Mouse (Mus musculus) limb, embryonic 12.5 days (tissue): ENCODE results near the gene Gm20388. TPM values are rescaled to one million over a fixed set of nuclear protein-coding genes. Genes with fewer than 3 reads are reported as not detected.
A peak's percentile ranks its signal among the peaks of the same experiment; 100 is the strongest.

Source experiments
- ATAC-seq: fragments of 200-750 bp; cut with Nextera tagmentation; 2 replicates; pipeline ENCODE4 v1.8.0; 2017; ENCODE audit warnings: low read depth, moderate TSS enrichment; ENCODE audit not compliant: insufficient number of reproducible peaks, insufficient read depth, low FRiP score, low TSS enrichment
- H3K27ac ChIP-seq: fragments of 300-500 bp; sonication (generic); 2 replicates; pipeline ENCODE4 v1.5.1; 2016; ENCODE audit warnings: mild to moderate bottlenecking, moderate library complexity
- H3K27me3 ChIP-seq: fragments of 300-500 bp; sonication (generic); 2 replicates; pipeline ENCODE4 v1.6.1; 2016; ENCODE audit warnings: mild to moderate bottlenecking, moderate library complexity
- H3K36me3 ChIP-seq: fragments of 300-500 bp; sonication (generic); 2 replicates; pipeline ENCODE4 v1.6.1; 2016; ENCODE audit warnings: mild to moderate bottlenecking, moderate library complexity
- H3K4me1 ChIP-seq: fragments of 300-500 bp; sonication (generic); replicated peaks from 2 replicates; pipeline ENCODE4 v1.6.1; 2016
- H3K4me2 ChIP-seq: fragments of 300-500 bp; sonication (generic); 2 replicates; pipeline ENCODE4 v1.6.1; 2016; ENCODE audit warnings: mild to moderate bottlenecking, moderate library complexity
- H3K4me3 ChIP-seq: fragments of 300-500 bp; sonication (generic); replicated peaks from 2 replicates; pipeline ENCODE4 v1.5.1; 2016; ENCODE audit warnings: mild to moderate bottlenecking
- H3K9ac ChIP-seq: fragments of 300-500 bp; sonication (generic); replicated peaks from 2 replicates; pipeline ENCODE4 v1.6.1; 2016; ENCODE audit warnings: mild to moderate bottlenecking, moderate library complexity
- H3K9me3 ChIP-seq: fragments of 300-500 bp; sonication (generic); 2 replicates; pipeline ENCODE4 v1.6.1; 2016; ENCODE audit warnings: mild to moderate bottlenecking, moderate library complexity
- WGBS: fragments of 180-500 bp; shearing (Covaris S2); methylation state at CpG from one replicate; pipeline ENCODE4 v1.1.7; 2016; 5-methylcytosine and 5-hydroxymethylcytosine counted together
- polyA plus RNA-seq: library from polyadenylated mRNA; unstranded; fragments of >200 nt; fragmentation: Nextera tagmentation; extraction: Ambion mirVana; gene quantifications from 2 replicates; pipeline ENCODE4 v1.2.1, GENCODE M21; 2016

Gm20388 gene
- polyA plus RNA-seq, 1 experiment from 2014 or later: not detected

DNA sequence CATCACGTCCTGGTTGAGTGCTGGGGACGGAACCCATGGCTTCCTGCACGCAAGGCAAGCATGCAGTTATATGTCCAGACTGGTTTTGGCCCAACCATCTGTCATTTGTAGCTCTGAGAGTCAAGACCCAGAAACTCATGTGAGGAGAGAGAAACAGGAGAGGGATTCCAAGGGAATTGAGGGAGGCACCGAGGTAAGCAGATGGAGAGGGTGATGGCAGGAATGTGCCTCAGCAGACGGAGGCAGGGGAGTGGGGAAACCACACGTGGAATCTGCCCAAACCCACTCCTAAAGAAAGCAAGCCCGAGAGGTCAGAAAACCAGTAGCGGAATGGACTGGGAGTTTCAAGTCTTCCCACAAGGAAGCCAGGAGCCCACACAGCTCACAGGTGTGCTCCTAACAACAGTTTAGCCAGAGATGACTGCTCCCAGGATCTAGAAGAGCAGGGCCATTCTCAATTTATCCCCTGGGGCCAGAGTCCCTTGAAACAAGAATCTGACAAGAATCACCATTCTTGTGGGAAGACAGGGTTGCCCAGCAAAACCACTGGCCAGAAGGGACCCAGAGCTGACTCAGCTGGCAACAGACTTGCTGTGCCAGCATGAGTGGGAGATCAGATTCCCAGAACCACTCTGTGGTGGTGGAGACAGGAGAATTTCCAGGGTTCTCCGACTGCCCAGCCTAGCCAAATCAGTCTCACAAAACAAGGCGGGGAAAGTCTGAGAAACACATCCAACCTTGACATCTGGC, 1772.6 kb downstream of the Gm20388 start:
- 75% methylated on average over 10 of the region's 10 CpGs for WGBS
- H3K4me1 ChIP-seq: 0 out of 2 replicates have a peak, but pooled peaks cover 8% of the 10 kb centered on the region
- peaks cover 3% of the 10 kb centered on the region; the same call in 1 of the 2 replicates for H3K27me3 ChIP-seq
- H3K9ac ChIP-seq: no peak overlapping the region
- no peak overlapping the region for H3K4me3 ChIP-seq
- H3K9me3 ChIP-seq: no peaks in the 10 kb centered on the region
- no peak overlapping the region for H3K4me2 ChIP-seq
- H3K27ac ChIP-seq: no peak overlapping the region
- ATAC-seq: no peak
- no peaks in the 10 kb centered on the region for H3K36me3 ChIP-seq

DNA sequence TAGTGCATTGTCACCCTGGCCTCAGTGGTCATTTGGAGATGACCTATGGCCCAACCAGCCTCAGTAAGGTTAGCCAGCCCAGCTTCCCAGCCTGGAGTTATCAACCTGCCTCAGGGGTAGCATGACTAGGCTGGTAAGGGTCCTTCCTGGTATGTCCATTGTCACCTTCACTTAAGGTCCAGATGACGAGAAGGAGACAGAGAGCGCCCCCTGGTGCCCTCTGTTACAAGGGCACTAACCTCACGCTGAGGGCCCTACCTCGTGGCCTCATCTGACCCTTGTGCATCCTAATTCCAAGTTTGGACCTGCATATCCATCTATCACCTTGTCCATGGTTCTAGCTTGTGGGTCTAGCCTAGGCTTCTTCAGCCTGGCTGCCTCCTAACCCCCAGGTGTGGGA, 1774.8 kb downstream of the Gm20388 start:
- H3K4me1 ChIP-seq: 0 out of 2 replicates have a peak, but pooled peaks cover 11% of the 10 kb centered on the region
- H3K9ac ChIP-seq: no peak overlapping the region
- WGBS: 21% methylated on average over 4 of the region's 4 CpGs
- no peaks in the 10 kb centered on the region for H3K36me3 ChIP-seq
- no peak overlapping the region for H3K27ac ChIP-seq
- H3K4me3 ChIP-seq: no peak overlapping the region
- no peak for ATAC-seq
- H3K9me3 ChIP-seq: no peaks in the 10 kb centered on the region
- no peak overlapping the region for H3K4me2 ChIP-seq
- H3K27me3 ChIP-seq: no peaks in the 10 kb centered on the region

DNA sequence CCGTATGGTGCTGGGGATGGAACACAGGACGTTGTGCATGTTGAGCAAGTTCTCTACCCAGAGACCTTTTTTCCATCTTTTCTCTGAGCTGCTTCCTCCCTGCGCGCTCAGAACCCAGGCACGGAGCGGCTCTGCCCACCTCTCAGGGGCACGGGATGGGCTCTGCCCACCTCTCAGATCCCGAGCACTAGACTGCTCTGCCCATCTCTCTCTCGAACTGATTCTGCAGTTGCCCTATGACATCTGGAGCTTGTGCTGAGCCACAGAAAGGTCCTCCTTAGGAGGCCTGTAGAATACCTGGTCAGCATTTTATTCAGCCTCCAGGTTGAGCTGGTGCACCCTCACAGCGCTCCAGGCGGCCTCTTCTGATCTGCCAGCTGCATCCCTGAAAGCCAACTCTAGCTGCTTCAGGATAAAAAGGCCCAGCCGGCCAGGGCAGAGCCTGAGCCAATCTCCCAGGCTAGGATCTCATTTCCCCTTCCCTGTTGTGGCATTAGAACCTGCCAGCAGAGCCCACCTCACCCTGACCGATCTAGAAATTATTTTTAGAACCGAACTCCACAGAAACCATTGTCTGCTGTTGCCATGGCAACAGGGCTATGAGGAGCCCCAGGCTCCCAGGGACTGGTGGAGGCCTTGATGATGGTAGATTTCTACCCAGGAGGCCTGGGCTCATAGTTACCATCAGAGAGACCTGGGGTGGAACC, 1777.0 kb downstream of the Gm20388 start:
- no peak overlapping the region for H3K27ac ChIP-seq
- H3K9ac ChIP-seq: no peak overlapping the region

DNA sequence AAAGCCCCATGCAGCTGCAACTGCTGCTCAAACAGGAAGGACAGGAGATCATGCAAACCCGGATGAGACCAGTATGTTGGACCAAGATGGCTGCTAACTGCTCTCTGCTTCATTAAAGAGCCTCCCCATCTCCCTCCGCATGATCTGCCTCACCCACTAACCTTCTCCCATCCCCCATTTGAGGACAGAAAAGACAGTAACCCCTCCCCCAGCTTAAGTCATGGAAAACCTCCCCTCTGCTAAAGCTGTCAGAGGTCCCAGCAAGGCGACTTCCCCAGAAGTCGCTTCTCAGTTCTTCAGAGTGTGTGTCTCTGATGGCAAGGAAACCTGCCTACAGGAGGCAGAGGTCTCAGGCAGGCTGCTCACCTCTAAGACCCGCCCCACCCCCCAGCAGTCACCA, 1777.9 kb downstream of the Gm20388 start:
- no peak for ATAC-seq
- no peaks in the 10 kb centered on the region for H3K27me3 ChIP-seq
- no peak overlapping the region for H3K9ac ChIP-seq
- no peaks in the 10 kb centered on the region for H3K36me3 ChIP-seq
- no peak overlapping the region for H3K27ac ChIP-seq
- H3K9me3 ChIP-seq: no peaks in the 10 kb centered on the region
- no peak overlapping the region for H3K4me3 ChIP-seq
- H3K4me2 ChIP-seq: no peak overlapping the region
- 40% methylated on average over 5 of the region's 5 CpGs for WGBS
- 0 out of 2 replicates have a peak, but pooled peaks cover 11% of the 10 kb centered on the region for H3K4me1 ChIP-seq

More for the DNA sequence above, 1777.0 kb downstream of the Gm20388 start:
- no peak overlapping the region for H3K4me3 ChIP-seq
- 0 out of 2 replicates have a peak, but pooled peaks cover 11% of the 10 kb centered on the region for H3K4me1 ChIP-seq
- no peaks in the 10 kb centered on the region for H3K9me3 ChIP-seq
- H3K36me3 ChIP-seq: no peaks in the 10 kb centered on the region
- H3K4me2 ChIP-seq: no peak overlapping the region
- no peak for ATAC-seq
- H3K27me3 ChIP-seq: no peaks in the 10 kb centered on the region
- WGBS: 52% methylated on average over 14 of the region's 14 CpGs

DNA sequence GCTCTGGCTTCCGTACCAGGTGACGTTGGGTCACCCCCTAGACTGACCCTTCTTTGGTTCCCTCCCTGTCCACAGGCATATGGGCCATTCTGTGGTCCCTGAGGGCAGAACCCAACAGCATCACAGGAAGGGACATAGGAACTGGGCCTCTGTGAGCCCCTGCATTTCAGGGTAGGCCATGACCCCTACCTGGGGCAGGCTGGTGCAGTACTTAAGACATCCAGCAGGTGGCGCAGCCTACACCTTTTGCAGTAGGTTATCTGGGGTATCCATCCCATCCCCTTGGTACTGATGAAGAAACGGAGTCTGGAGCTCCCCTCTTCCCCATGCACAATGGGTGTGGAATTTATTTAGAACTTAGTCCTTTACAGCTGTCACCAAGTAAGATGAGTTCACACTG, 1783.8 kb downstream of the Gm20388 start:
- peaks cover 17% of the 10 kb centered on the region for H3K4me1 ChIP-seq
- no peaks in the 10 kb centered on the region for H3K9me3 ChIP-seq
- no peak overlapping the region for H3K9ac ChIP-seq
- ATAC-seq: no peak
- H3K36me3 ChIP-seq: no peaks in the 10 kb centered on the region
- 57% methylated on average over 4 of the region's 4 CpGs for WGBS
- no peak overlapping the region for H3K27ac ChIP-seq
- no peak overlapping the region for H3K4me2 ChIP-seq
- no peak overlapping the region for H3K4me3 ChIP-seq
- no peaks in the 10 kb centered on the region for H3K27me3 ChIP-seq

DNA sequence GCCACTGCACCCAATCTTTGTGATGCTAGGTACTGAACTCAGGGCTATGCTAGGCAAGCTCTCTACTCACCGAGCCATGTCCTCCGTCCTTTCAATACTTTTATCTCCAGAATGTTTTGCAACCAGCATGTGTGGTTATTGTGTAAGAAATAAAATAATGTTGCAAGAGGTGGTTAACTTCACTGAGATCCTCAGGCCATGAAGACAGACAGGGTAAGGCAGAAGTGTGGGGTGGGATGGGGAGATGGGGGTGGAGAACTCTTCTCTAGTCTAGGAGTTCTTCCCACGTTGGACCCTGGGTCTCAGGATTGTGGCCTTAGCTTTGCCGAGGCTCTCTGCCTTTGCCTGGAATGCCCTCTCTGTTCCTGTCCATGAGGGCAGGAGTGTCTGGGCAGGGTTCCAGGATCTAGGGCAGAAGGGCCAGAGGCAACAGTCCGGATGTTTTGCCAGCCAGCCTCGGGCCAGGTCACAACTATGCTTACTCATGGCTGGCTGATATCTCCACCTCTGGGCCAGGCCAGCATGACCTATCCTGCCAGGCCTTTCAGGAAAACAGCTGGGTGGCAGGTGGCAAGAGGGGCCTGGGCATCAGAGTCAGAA, 1785.0 kb downstream of the Gm20388 start:
- Histone ChIP-seq H3K4me2 (no peak overlapping the region), H3K4me1 (peaks cover 17% of the 10 kb centered on the region), H3K36me3 (no peaks in the 10 kb centered on the region), H3K9ac (no peak overlapping the region), H3K27ac (no peak overlapping the region), H3K9me3 (peaks cover 6% of the 10 kb centered on the region; the same call in 1 of the 2 replicates), H3K27me3 (no peaks in the 10 kb centered on the region), H3K4me3 (no peak overlapping the region)
- ATAC-seq: no peak
- 81% methylated on average over 6 of the region's 6 CpGs for WGBS

DNA sequence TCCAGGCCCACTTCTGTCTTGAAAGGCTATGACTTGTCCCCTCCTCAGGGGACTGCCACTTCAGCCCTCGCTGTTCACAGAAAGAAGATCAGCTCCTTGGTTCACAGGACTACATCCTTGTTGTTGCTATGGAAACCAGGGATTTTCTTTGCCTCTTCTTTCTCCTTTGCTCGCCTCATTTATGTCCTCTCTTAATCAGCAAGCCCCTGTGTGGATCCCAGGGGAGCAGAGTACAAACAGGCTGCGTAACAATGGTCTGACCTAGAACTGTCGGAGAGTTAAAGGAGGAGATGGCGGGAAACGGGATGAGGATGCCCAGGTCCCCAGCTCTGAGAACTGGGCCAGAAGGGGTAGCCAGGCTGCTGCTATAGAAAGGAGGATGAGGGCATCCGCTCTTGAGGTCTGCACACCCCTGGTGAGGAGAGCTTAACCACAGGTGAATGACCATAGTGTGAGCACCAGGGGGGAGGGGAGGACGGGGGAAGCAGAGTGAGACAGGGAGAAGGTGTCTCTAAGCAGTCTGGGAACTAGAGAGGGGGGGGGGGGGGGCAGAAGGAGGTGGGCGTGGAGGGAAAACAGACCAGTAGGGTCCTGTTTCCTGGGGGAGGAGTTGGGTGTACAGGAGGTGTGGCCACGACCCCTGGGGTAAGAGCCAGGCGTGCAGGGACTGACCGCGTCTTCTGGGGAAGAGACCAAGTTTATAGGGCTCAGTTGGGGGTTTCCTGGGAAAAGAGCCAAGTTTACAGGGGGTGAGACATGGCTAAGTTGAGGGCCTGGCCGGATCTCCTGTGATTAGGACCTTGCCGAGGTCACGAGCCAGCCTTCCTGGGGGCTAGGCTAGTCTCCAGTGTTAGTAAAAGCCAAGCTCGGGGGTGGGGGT, 1787.3 kb downstream of the Gm20388 start:
- H3K4me3 ChIP-seq: peak overlapping the region; percentile 26

DNA sequence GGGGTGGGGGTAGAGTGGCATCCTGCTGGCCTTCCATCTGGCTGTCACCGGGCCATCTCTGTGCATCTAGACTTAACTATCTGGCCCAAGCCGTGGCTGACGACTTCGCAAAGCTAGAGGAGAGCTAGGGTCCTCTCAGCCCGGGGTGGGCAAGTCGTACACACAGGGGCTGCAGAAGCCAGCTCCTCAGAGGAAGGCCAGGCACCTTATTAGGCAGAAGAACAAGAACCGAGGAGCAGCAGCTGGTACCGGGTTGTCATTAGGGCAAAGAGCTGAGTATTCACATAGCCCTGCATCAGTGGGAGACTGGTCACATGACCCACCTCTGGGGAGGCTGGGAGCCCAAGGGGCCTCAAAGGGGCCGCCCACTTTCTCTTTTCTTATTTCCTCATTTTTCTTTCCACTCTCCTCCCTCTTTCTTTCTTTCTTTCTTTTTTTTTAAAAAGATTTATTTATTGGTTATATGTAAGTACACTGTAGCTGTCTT, 1788.0 kb downstream of the Gm20388 start:
- WGBS: 7% methylated on average over 9 of the region's 9 CpGs
- ATAC-seq: peak; percentile 29; the same call in 1 of the 2 replicates

More for the DNA sequence above, 1787.3 kb downstream of the Gm20388 start:
- H3K9me3 ChIP-seq: peaks cover 6% of the 10 kb centered on the region; the same call in 1 of the 2 replicates
- no peaks in the 10 kb centered on the region for H3K27me3 ChIP-seq
- H3K4me2 ChIP-seq: peak overlapping the region; percentile 52
- 2% methylated on average over 17 of the region's 17 CpGs for WGBS
- ATAC-seq: peak; percentile 67; the same call in 1 of the 2 replicates
- peaks cover 17% of the 10 kb centered on the region for H3K4me1 ChIP-seq
- H3K27ac ChIP-seq: no peak overlapping the region
- H3K9ac ChIP-seq: no peak overlapping the region
- H3K36me3 ChIP-seq: no peaks in the 10 kb centered on the region

DNA sequence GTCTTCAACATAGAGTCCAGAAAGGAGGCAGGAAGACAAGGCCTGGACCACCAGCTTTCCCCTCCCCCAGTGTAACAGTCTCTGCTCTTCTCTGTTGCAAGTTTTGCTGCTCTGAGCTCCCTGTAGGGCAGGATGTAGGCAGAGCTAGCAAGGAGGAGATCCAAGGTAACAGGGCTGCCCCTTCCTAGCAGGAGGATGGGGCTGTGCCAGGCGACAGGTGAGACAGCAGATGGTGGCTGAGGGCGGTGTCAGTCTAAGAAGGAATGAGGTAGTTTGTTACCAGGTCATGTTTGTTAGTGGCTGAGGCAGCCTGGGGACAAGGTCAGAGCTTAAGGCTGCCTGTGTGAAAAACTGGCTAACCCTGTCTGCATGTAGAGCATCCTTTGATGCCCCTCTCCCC, 1789.3 kb downstream of the Gm20388 start:
- Histone ChIP-seq H3K9me3 (peaks cover 6% of the 10 kb centered on the region; the same call in 1 of the 2 replicates), H3K4me3 (no peak overlapping the region), H3K4me2 (no peak overlapping the region), H3K36me3 (no peaks in the 10 kb centered on the region), H3K9ac (no peak overlapping the region), H3K27ac (no peak overlapping the region), H3K4me1 (peaks cover 17% of the 10 kb centered on the region), H3K27me3 (no peaks in the 10 kb centered on the region)
- ATAC-seq: no peak
- WGBS: 87% methylated on average over 2 of the region's 2 CpGs

More for the DNA sequence above, 1788.0 kb downstream of the Gm20388 start:
- H3K9me3 ChIP-seq: peaks cover 6% of the 10 kb centered on the region; the same call in 1 of the 2 replicates
- H3K4me1 ChIP-seq: peaks cover 17% of the 10 kb centered on the region
- no peak overlapping the region for H3K27ac ChIP-seq
- peak overlapping the region; percentile 26 for H3K4me3 ChIP-seq
- H3K27me3 ChIP-seq: no peaks in the 10 kb centered on the region
- H3K9ac ChIP-seq: no peak overlapping the region
- peak overlapping the region; percentile 52 for H3K4me2 ChIP-seq
- H3K36me3 ChIP-seq: no peaks in the 10 kb centered on the region

DNA sequence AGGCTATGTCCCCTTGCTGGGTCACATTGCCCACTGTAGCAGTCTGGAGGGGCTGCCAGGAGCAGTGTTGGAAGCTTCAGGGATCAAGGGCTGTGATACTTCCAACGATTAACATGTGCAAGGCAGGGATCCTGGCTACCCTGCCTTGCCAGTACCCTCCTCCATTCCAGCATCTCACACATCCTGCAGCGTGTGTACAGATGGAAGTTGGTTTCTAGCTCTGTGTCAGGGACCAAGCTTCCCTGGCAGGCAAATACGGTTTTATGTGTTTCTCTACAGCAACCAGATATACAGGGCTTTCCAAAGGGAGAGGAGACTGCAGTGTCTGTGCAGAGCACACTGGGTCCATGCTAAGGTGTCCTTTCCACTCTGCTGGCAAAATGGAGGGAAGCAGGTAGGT, 1794.5 kb downstream of the Gm20388 start:
- Histone ChIP-seq H3K27me3 (no peaks in the 10 kb centered on the region), H3K9ac (no peak overlapping the region), H3K27ac (no peak overlapping the region), H3K4me3 (no peak overlapping the region), H3K36me3 (no peaks in the 10 kb centered on the region), H3K4me1 (no peaks in the 10 kb centered on the region), H3K9me3 (peaks cover 2% of the 10 kb centered on the region; the same call in 1 of the 2 replicates), H3K4me2 (no peak overlapping the region)
- ATAC-seq: no peak
- 58% methylated on average over 3 of the region's 3 CpGs for WGBS
